Mouse (Mus musculus) neural tube, embryonic 11.5 days (tissue): Measurements from ENCODE around the gene Cnih2. TPM values are rescaled to one million over a fixed set of nuclear protein-coding genes. Genes with fewer than 3 reads are reported as not detected.

Experiments used
- ATAC-seq: fragments of 200-750 bp; cut with Nextera tagmentation; 2 replicates; pipeline ENCODE4 v1.8.0; 2017; ENCODE audit warnings: moderate number of reproducible peaks, mild to moderate bottlenecking, moderate TSS enrichment, moderate library complexity; ENCODE audit not compliant: insufficient read depth, low FRiP score, low TSS enrichment
- DNase-seq: peaks from one replicate; pipeline ENCODE4 v3.0.0-alpha.2; 2015; ENCODE audit warnings: low spot score
- H3K27ac ChIP-seq: fragments of 300-500 bp; sonication (generic); 2 replicates; pipeline ENCODE4 v1.5.1; 2014; ENCODE audit warnings: low read depth, mild to moderate bottlenecking, low read length
- H3K27me3 ChIP-seq: fragments of 300-500 bp; sonication (generic); 2 replicates; pipeline ENCODE4 v1.6.1; 2014; ENCODE audit warnings: mild to moderate bottlenecking, low read length, mixed read lengths; ENCODE audit not compliant: control insufficient read depth, insufficient read depth
- H3K36me3 ChIP-seq: fragments of 300-500 bp; sonication (generic); 2 replicates; pipeline ENCODE4 v1.6.1; 2014; ENCODE audit warnings: mild to moderate bottlenecking, low read length, moderate library complexity, mixed read lengths; ENCODE audit not compliant: control insufficient read depth, insufficient read depth
- H3K4me1 ChIP-seq: fragments of 300-500 bp; sonication (generic); 2 replicates; pipeline ENCODE4 v1.6.1; 2014; ENCODE audit warnings: low read length, mixed read lengths; ENCODE audit not compliant: control insufficient read depth, insufficient read depth
- H3K4me2 ChIP-seq: fragments of 300-500 bp; sonication (generic); 2 replicates; pipeline ENCODE4 v1.6.1; 2014; ENCODE audit warnings: low read depth, mild to moderate bottlenecking, moderate library complexity
- H3K4me3 ChIP-seq: fragments of 300-500 bp; sonication (generic); 2 replicates; pipeline ENCODE4 v1.5.1; 2014; ENCODE audit warnings: low read depth, low read length
- H3K9ac ChIP-seq: fragments of 300-500 bp; sonication (generic); 2 replicates; pipeline ENCODE4 v1.6.1; 2014; ENCODE audit warnings: mild to moderate bottlenecking, low read length
- H3K9me3 ChIP-seq: fragments of 300-500 bp; sonication (generic); 2 replicates; pipeline ENCODE4 v1.6.1; 2016; ENCODE audit warnings: low read length; ENCODE audit not compliant: control insufficient read depth
- WGBS: fragments of 180-500 bp; shearing (Covaris S2); extraction: QIAGEN DNeasy Blood & Tissue Kit; methylation state at CpG from one replicate; pipeline ENCODE4 v1.1.7; 2014; 5-methylcytosine and 5-hydroxymethylcytosine counted together
- polyA plus RNA-seq: library from polyadenylated mRNA; unstranded; fragments of >200 nt; fragmentation: Nextera tagmentation; extraction: Ambion mirVana; gene quantifications from 2 replicates; pipeline ENCODE4 v1.2.1, GENCODE M21; 2014

Gene Cnih2
- polyA plus RNA-seq, 1 experiment from 2014 or later, result 127 TPM

- H3K36me3 ChIP-seq, result peaks cover 3% of the 10 kb centered on the region
- ATAC-seq, result peak; percentile 89
- WGBS, result 1% methylated on average over 78 of the region's 83 CpGs
Measured at GRCm38 (mm10) chr19:5117494-5118383, 19.4 kb upstream of the Cnih2 start.

GRCm38 (mm10) chr19:5113783-5114182 is 15.5 kb upstream of the Cnih2 start:
- Histone ChIP-seq H3K4me1 (peaks cover 8% of the 10 kb centered on the region), H3K27me3 (no peaks in the 10 kb centered on the region), H3K9ac (no peak overlapping the region), H3K4me3 (no peak overlapping the region), H3K4me2 (no peak overlapping the region), H3K36me3 (peaks cover 19% of the 10 kb centered on the region), H3K9me3 (no peaks in the 10 kb centered on the region), H3K27ac (no peak overlapping the region)
- 91% methylated on average over 7 of the region's 7 CpGs for WGBS
- ATAC-seq, result no peak
- DNase-seq, result no peak

More at GRCm38 (mm10) chr19:5117494-5118383, 19.4 kb upstream of the Cnih2 start:
- H3K27ac ChIP-seq, result peak overlapping the region; percentile 49
- H3K4me1 ChIP-seq, result peaks cover 8% of the 10 kb centered on the region
- DNase-seq, result peak; percentile 95
- H3K9me3 ChIP-seq, result no peaks in the 10 kb centered on the region
- H3K4me3 ChIP-seq, result peak overlapping the region; percentile 90
- peak overlapping the region; percentile 79 for H3K4me2 ChIP-seq
- H3K9ac ChIP-seq, result peak overlapping the region; percentile 68
- H3K27me3 ChIP-seq, result no peaks in the 10 kb centered on the region

GRCm38 (mm10) chr19:5109659-5110453 is 11.5 kb upstream of the Cnih2 start:
- 77% methylated on average over 19 of the region's 19 CpGs for WGBS
- H3K36me3 ChIP-seq, result peaks cover 21% of the 10 kb centered on the region
- no peak overlapping the region for H3K9ac ChIP-seq
- no peak overlapping the region for H3K4me3 ChIP-seq
- H3K27ac ChIP-seq, result no peak overlapping the region
- no peak for ATAC-seq
- DNase-seq, result no peak
- no peaks in the 10 kb centered on the region for H3K9me3 ChIP-seq
- H3K27me3 ChIP-seq, result no peaks in the 10 kb centered on the region
- no peak overlapping the region for H3K4me2 ChIP-seq
- H3K4me1 ChIP-seq, result 0 out of 2 replicates have a peak, but pooled peaks cover 6% of the 10 kb centered on the region

DNA sequence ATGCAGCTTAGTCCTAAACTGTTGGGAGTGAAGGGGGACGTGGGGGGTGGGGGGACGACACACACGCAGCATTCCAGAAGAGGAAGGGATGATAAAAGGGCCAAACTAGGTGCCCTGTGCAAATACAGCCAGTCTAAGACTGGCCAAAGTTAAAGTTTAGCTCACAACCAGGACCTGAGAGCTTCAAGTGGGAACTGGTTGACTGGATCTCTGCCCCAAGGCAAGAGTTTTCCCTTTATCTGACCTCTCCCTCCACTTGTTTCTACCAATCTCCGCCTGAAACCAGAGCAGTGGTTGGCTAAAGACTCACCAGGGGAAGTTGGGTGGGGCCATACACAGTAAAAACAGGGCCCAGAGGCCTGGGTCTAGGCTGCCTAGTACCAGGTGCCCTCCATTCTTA is 10.4 kb upstream of the Cnih2 start:
- DNase-seq (no peak), ATAC-seq (no peak)
- Histone ChIP-seq H3K36me3 (peaks cover 28% of the 10 kb centered on the region), H3K9ac (no peak overlapping the region), H3K4me2 (no peak overlapping the region), H3K4me1 (0 out of 2 replicates have a peak, but pooled peaks cover 6% of the 10 kb centered on the region), H3K9me3 (no peaks in the 10 kb centered on the region), H3K27ac (no peak overlapping the region), H3K27me3 (no peaks in the 10 kb centered on the region), H3K4me3 (no peak overlapping the region)
- WGBS, result 71% methylated on average over 4 of the region's 4 CpGs

- H3K27ac ChIP-seq, result no peak overlapping the region
- no peaks in the 10 kb centered on the region for H3K27me3 ChIP-seq
- 33% methylated on average over 5 of the region's 5 CpGs for whole genome bisulfite sequencing
- H3K36me3 ChIP-seq, result peaks cover 27% of the 10 kb centered on the region
- no peaks in the 10 kb centered on the region for H3K9me3 ChIP-seq
- 0 out of 2 replicates have a peak, but pooled peaks cover 6% of the 10 kb centered on the region for H3K4me1 ChIP-seq
- H3K4me3 ChIP-seq, result no peak overlapping the region
- no peak overlapping the region for H3K4me2 ChIP-seq
- no peak overlapping the region for H3K9ac ChIP-seq
- DNase-seq, result no peak
- ATAC-seq, result no peak
Measured at GRCm38 (mm10) chr19:5108271-5108575, 9.9 kb upstream of the Cnih2 start.

DNA sequence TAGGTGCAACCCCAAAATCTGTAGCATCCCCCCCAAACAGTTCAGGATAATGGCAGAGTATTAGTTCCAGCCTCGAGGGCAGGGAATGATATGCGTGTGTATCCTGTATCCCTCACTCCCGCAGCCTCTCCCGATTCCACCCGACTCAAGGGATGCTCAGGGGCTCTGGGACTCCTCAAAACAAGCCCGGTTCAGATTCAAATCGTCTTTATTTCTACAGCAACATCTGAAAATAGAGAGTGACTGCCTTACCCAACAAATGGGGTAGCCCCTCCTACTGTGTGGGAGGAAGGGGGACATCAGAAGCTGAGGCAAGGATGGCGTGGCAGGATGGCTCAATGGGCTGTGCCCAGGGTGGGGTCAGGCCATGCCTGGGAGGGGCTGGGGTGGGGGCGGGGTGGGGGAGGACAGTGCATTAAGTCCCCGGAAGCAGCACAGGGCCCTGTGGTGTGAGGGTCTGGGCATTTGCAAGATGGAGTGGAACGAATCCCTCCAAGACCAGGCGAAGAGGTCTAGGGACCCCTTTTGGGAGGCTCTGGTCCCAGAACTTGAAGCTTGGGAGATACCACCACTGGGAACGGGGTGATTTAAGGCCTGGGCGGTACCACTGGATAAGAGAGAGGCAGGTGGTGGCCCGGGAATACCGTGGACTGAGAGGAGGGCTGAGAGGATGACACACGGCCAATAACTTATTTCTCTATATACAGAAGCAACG is 9.4 kb upstream of the Cnih2 start:
- H3K4me3 ChIP-seq, result no peak overlapping the region
- H3K4me2 ChIP-seq, result no peak overlapping the region
- ATAC-seq (no peak), DNase-seq (no peak)
- no peaks in the 10 kb centered on the region for H3K9me3 ChIP-seq
- H3K4me1 ChIP-seq, result 0 out of 2 replicates have a peak, but pooled peaks cover 6% of the 10 kb centered on the region
- 75% methylated on average over 18 of the region's 18 CpGs for WGBS
- no peaks in the 10 kb centered on the region for H3K27me3 ChIP-seq
- H3K36me3 ChIP-seq, result peaks cover 28% of the 10 kb centered on the region
- no peak overlapping the region for H3K27ac ChIP-seq
- no peak overlapping the region for H3K9ac ChIP-seq

DNA sequence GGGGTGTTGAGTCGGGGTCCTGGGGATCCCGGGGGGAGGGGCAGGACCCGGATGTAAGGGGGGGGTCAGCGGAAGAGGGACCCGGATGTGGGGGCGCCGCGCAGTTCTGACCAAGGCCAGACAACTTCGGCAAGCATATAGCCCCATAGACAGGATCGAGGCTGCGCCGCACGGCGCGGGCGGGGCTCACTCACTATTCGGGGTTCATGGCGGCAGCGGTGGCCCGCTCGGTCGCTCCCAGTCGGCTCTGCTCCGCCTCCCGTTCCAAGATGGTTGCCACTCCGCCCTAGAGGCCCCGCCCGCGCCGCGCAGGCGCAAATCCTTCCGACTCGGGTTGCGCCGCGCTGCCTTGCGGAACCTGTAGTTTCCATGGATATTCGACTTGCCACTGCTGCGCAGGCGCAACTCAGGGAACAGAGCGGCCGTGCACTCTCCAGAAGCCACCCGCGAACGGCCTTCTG is 8.4 kb upstream of the Cnih2 start, which contains the start of gene Rab1b:
Gene Rab1b, minus strand, starts transcription at position 342 of the 461 bp plus-strand sequence.
- Histone ChIP-seq H3K9me3 (no peaks in the 10 kb centered on the region), H3K27ac (peak within 1 kb of the TSS; percentile 89), H3K4me3 (peak within 1 kb of the TSS; percentile 62), H3K27me3 (no peaks in the 10 kb centered on the region), H3K36me3 (peaks cover 25% of the 10 kb centered on the region), H3K4me2 (peak within 1 kb of the TSS; percentile 85), H3K4me1 (0 out of 2 replicates have a peak, but pooled peaks cover 6% of the 10 kb centered on the region), H3K9ac (peak within 1 kb of the TSS; percentile 70)
- WGBS, result under 1% methylated on average over 42 of the region's 46 CpGs
- DNase-seq (peak; percentile 99), ATAC-seq (peak; percentile 95)

DNA sequence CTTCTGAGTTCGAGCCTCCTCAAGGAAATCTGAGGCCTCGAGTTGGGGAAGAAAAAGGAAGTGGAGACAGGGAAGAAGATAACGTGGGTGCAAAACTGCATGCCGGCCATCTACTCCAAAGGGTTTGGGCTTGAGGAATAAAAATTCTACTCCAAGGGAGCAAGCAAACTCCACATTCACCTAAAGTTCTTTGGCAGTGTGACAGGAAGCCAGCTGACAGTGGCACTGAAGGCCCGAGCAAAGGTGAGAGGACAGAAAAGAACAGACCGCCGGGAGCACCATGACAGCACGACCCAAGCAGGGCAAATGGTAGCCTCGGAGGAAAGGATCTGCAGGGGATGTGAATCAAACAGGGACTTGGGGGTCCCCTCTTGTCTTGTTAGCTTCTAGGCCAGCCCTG is 7.8 kb upstream of the Cnih2 start:
- H3K36me3 ChIP-seq, result peaks cover 22% of the 10 kb centered on the region
- peak overlapping the region; percentile 85 for H3K4me2 ChIP-seq
- no peaks in the 10 kb centered on the region for H3K9me3 ChIP-seq
- H3K4me1 ChIP-seq, result 0 out of 2 replicates have a peak, but pooled peaks cover 6% of the 10 kb centered on the region
- DNase-seq (no peak), ATAC-seq (no peak)
- 33% methylated on average over 9 of the region's 9 CpGs for WGBS
- H3K27ac ChIP-seq, result peak overlapping the region; percentile 89; the same call in 1 of the 2 replicates
- H3K27me3 ChIP-seq, result no peaks in the 10 kb centered on the region
- H3K4me3 ChIP-seq, result peak overlapping the region; percentile 62
- peak overlapping the region; percentile 70 for H3K9ac ChIP-seq
